Mouse (Mus musculus): Measurements from ENCODE around the gene Batf2. TPM values are rescaled to one million over a fixed set of nuclear protein-coding genes. Genes with fewer than 3 reads are reported as not detected.
"Not testable (repeated sequence)": the region's sequence is repeated elsewhere in the genome, so short reads cannot be mapped to it uniquely, and the experiment has no call there.

The Batf2 gene
- polyA plus RNA-seq, 1 experiment from 2014 or later: 0.12 TPM

DNA sequence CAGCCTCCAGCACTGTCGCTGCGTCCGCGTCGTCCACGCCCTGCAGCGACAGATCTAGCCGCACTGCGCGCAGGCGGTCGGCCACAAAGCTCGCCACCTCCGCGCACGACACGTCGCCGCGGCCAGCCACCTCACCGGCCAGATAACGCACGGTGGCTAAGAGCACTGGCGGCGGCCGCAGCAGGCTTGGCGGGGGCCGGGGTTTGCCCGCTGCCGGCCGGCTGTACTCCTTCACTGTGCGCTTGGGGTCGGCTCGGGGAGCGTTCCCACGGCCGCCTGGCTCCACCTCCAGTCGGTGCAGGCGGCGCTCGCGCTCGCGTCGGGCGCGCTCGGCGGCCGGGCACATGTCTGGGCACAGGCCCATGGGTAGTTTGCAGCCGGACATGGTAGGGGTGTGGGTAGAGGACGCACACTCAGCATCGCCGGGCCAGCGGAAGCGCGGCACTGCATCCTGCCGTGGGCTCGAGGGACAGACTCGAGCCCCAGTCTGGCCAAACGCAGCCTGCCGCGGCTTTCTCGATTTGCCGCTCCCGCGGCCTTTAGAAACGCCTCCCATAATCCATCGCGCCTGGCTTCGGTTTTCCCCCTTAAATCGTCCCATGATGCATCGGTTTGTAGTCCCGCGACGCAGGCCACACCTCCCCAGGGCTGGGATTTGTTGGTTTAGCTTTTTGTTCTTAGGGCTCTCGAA, 22.7 kb upstream of the Batf2 start, which contains the start of gene Sac3d1:
Sac3d1 (minus strand) TSS at position 665 of the 691 bp plus-strand sequence.
- H3K4me2 ChIP-seq: peak within 1 kb of the TSS; percentile 99
- ATAC-seq (ENCODE audit: low read depth): peak; percentile 82
- DNase-seq: peak; percentile 83
- peaks cover 55% of the 10 kb centered on the region for H3K36me3 ChIP-seq
- no peaks in the 10 kb centered on the region for H3K27me3 ChIP-seq
- H3K4me1 ChIP-seq (replicated peaks): peaks cover 36% of the 10 kb centered on the region
- WGBS (ENCODE audit: insufficient replicate concordance): under 1% methylated on average over 77 of the region's 77 CpGs
- H3K9me3 ChIP-seq (replicated peaks): no peaks in the 10 kb centered on the region
- H3K27ac ChIP-seq: peak within 1 kb of the TSS; percentile 98
- peak within 1 kb of the TSS; percentile 88 for H3K4me3 ChIP-seq (replicated peaks)
- H3K9ac ChIP-seq: peak within 1 kb of the TSS; percentile 92

DNA sequence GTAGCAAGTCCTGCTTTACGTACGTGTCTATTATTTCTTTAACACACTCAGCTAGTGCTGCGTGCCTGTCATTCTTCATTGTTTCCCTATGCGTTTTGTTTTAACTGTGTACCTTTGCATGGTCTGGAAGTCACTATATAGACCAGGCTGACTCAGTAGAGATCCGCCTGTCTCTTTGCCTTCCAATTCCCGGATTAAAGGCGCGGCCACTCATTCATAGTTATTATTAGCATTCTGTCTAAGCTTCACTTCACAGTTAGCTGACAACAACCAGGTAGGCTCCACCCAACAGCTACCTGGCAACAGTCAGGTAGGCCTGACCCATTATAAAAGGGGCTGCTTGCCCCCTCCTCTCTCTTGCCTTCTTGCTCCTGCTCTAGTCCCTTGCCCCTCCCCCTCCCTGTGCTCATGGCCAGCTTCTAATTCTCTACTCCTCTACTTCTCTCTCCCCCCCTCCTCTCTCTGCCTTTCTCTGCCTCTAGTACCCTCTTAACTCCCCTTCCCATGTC, 22.1 kb upstream of the Batf2 start:
- H3K36me3 ChIP-seq: peaks cover 60% of the 10 kb centered on the region
- WGBS (ENCODE audit: insufficient replicate concordance): 9% methylated on average over 8 of the region's 8 CpGs
- DNase-seq (no peak), ATAC-seq (ENCODE audit: low read depth) (no peak)
- H3K4me2 ChIP-seq: peak overlapping the region; percentile 99
- H3K4me1 ChIP-seq (replicated peaks): peaks cover 39% of the 10 kb centered on the region
- peak overlapping the region; percentile 55 for H3K9ac ChIP-seq
- peak overlapping the region; percentile 56 for H3K27ac ChIP-seq
- H3K9me3 ChIP-seq (replicated peaks): no peaks in the 10 kb centered on the region
- H3K4me3 ChIP-seq (replicated peaks): peak overlapping the region; percentile 88
- no peaks in the 10 kb centered on the region for H3K27me3 ChIP-seq

DNA sequence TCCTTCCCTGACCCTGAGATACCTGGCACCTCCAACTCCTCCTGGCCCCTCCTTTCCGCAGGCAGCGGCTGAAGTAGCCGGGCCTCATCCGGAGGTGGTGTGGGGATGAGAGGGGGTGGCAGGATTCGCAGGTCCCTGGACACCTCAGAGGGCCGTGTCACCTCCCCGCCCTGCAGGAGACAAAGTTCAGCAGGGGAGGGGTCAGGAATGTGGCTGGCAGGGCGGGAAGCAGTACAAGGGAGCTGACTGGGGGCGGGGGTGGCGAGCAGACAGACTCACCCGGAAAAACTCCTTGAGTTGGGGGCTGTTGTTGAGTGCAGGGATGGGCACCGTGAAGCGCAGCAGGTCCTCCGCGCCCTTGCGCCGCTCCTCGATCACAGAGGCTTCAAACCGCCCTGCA, 19.0 kb upstream of the Batf2 start:
- 0 out of 2 replicates have a peak overlapping the region, but pooled peaks have one; percentile 7 for H3K9ac ChIP-seq
- WGBS (ENCODE audit: insufficient replicate concordance): 57% methylated on average over 19 of the region's 19 CpGs
- peak overlapping the region; percentile 16 for H3K4me3 ChIP-seq (replicated peaks)
- H3K27me3 ChIP-seq: no peaks in the 10 kb centered on the region
- peaks cover 37% of the 10 kb centered on the region for H3K36me3 ChIP-seq
- peak overlapping the region; percentile 49 for H3K27ac ChIP-seq
- ATAC-seq (ENCODE audit: low read depth): no peak
- peak overlapping the region; percentile 45 for H3K4me2 ChIP-seq
- peaks cover 40% of the 10 kb centered on the region for H3K4me1 ChIP-seq (replicated peaks)
- no peaks in the 10 kb centered on the region for H3K9me3 ChIP-seq (replicated peaks)
- DNase-seq: no peak

DNA sequence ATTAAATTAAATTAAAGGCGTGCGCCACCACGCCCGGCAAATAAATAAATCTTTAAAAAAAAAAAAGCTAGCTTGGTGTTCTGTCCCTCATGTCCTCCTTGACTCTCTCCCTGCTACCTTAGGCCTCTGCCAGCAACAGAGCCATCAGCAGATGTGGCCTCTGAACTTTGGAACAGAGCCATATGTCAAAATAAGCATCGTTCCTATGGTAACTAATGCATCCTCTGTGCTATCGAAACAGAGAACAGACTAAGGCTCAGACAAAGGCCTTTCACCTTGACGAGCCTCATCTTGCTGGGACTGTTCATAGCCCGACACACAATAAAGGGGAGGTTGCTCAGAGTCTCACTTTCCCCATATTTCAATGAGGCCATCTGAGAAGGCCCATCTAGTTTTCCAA, 17.5 kb upstream of the Batf2 start:
- ATAC-seq (ENCODE audit: low read depth) (no peak), DNase-seq (no peak)
- H3K9ac ChIP-seq: no peak overlapping the region
- WGBS (ENCODE audit: insufficient replicate concordance): 80% methylated on average over 8 of the region's 8 CpGs
- no peaks in the 10 kb centered on the region for H3K27me3 ChIP-seq
- H3K9me3 ChIP-seq (replicated peaks): no peaks in the 10 kb centered on the region
- peaks cover 37% of the 10 kb centered on the region for H3K36me3 ChIP-seq
- H3K4me2 ChIP-seq: no peak overlapping the region
- peaks cover 36% of the 10 kb centered on the region for H3K4me1 ChIP-seq (replicated peaks)
- H3K27ac ChIP-seq: no peak overlapping the region; the same call in 1 of the 2 replicates
- no peak overlapping the region for H3K4me3 ChIP-seq (replicated peaks)

DNA sequence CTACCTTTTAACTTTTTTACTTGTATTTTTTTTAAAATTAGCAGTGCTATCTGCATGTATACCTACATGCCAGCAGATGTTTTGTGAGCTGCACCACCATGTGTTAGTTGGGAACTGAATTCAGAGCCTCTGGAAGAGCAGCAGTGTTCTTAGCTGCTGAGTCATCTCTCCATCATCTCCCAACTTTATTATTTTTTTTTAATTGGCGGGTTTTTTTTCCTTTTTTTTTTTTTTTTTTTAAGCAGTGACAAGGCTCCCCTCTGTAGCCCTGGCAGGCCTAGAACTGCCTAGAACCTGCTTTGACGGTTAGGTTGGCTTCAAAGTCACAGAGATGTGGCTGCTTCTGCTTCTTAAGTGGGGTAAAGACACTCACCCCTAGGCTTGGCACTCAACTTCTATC, 15.9 kb upstream of the Batf2 start:
- ATAC-seq (ENCODE audit: low read depth): no peak
- DNase-seq: no peak
- no peaks in the 10 kb centered on the region for H3K27me3 ChIP-seq
- H3K4me3 ChIP-seq (replicated peaks): no peak overlapping the region
- H3K36me3 ChIP-seq: peaks cover 33% of the 10 kb centered on the region
- H3K4me1 ChIP-seq (replicated peaks): peaks cover 41% of the 10 kb centered on the region
- no peaks in the 10 kb centered on the region for H3K9me3 ChIP-seq (replicated peaks)
- H3K9ac ChIP-seq: no peak overlapping the region
- H3K4me2 ChIP-seq: no peak overlapping the region
- peak overlapping the region; percentile 15; the same call in 1 of the 2 replicates for H3K27ac ChIP-seq
- 64% methylated on average over 2 of the region's 2 CpGs for WGBS (ENCODE audit: insufficient replicate concordance)

DNA sequence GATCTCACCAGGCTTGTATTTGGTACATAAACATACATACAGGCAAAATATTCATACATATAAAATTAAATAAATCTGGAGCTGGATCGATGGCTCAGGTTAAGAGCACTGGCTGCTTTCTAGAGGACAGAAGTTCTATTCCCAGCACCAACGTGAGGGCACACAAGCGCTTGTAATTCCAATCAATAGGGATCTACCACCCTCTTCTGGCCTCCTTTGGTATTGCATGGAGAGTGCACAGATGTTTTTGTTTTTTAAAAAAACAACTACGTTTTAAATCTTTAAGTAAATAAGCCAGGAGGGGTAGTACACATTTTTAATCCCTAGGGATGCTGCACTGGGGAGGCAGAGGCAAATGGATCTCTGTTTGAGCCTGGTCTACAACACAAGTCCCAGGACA, 14.5 kb upstream of the Batf2 start:
- peak; percentile 52 for DNase-seq
- Histone ChIP-seq H3K27ac (peak overlapping the region; percentile 96), H3K4me1 (replicated peaks) (peaks cover 50% of the 10 kb centered on the region), H3K36me3 (peaks cover 19% of the 10 kb centered on the region), H3K9me3 (replicated peaks) (no peaks in the 10 kb centered on the region), H3K4me3 (replicated peaks) (peak overlapping the region; percentile 71), H3K27me3 (no peaks in the 10 kb centered on the region), H3K4me2 (peak overlapping the region; percentile 71), H3K9ac (peak overlapping the region; percentile 61)
- ATAC-seq (ENCODE audit: low read depth): no peak
- 15% methylated on average over 4 of the region's 4 CpGs for WGBS (ENCODE audit: insufficient replicate concordance)

DNA sequence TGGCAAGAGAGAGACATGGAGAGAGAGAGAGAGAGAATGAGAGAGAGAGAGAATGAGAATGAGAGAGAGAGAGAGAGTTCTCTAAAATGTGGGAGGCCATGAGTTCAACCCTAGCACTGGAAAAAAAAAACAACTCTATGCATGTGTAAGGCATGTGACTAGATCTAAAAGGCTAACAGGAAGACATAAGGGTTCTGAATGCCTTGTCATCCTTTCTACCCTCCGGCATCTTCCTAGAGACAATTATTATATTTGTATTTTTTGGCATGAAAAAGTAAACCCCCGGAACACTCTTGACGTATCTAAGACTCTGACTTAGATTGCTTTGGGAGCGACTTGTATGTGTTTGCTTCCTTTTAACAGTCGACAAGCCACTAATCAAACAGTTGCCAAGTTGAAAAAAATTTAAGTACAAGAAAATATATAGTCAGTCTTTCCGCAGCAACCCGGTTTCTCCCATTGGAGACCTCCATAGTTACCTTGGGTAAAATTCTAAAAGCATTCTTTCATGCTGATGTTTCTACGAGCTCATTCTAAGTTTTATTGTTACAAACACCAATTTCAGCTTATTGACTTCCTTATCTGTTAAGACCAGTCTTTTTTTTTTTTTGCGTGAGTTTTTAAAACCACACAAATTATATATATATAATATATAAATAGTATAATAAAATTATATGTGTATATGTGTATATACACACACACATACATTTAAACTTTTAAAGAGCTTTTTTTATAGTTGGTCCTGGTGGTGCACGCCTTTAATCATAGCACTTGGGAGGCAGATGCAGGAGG, 13.8 kb upstream of the Batf2 start:
- Histone ChIP-seq H3K27ac (peak overlapping the region; percentile 96), H3K27me3 (no peaks in the 10 kb centered on the region), H3K4me2 (peak overlapping the region; percentile 71), H3K4me1 (replicated peaks) (peaks cover 57% of the 10 kb centered on the region), H3K9ac (peak overlapping the region; percentile 82), H3K9me3 (replicated peaks) (no peaks in the 10 kb centered on the region), H3K36me3 (peaks cover 13% of the 10 kb centered on the region), H3K4me3 (replicated peaks) (peak overlapping the region; percentile 71)
- ATAC-seq (ENCODE audit: low read depth) (no peak), DNase-seq (no peak)
- 60% methylated on average over 10 of the region's 10 CpGs for WGBS (ENCODE audit: insufficient replicate concordance)

DNA sequence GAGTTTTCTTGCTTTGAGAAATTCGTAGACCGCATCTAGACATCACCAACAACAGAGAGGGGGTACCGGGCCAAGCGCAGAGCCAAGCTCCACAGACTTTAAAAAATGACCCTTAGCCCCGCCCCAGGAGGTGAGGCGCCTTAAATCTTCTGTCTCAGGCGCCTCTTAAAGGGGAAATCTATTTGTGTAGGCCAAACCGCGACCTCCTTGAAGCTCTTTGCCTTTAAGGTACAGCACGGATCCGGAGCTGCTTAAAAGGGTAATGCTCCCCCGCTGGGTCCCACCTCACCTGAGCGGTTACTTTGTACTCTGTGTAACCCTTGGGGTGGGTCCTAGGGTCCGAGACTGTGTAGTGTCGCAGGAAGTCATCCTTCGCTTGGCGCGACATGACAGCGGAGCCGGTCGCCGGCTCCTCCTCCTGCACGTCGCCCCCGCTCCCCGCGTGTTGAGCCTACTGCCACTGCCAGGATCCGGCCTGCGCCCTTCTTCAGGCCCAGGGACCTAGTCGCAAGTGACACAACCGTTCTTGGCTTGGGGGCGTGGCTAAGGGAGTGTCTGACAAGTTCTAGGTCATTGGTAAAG, 12.9 kb upstream of the Batf2 start, which contains the start of gene Snx15:
Snx15 (minus strand) TSS at position 545 of the 582 bp plus-strand sequence.
- H3K9ac ChIP-seq: peak within 1 kb of the TSS; percentile 82
- H3K27ac ChIP-seq: peak within 1 kb of the TSS; percentile 96
- peaks cover 10% of the 10 kb centered on the region for H3K36me3 ChIP-seq
- H3K4me2 ChIP-seq: peak within 1 kb of the TSS; percentile 71
- H3K4me1 ChIP-seq (replicated peaks): peaks cover 62% of the 10 kb centered on the region
- DNase-seq (peak; percentile 95), ATAC-seq (ENCODE audit: low read depth) (peak; percentile 82)
- WGBS (ENCODE audit: insufficient replicate concordance): under 1% methylated on average over 32 of the region's 32 CpGs
- H3K9me3 ChIP-seq (replicated peaks): no peaks in the 10 kb centered on the region
- H3K4me3 ChIP-seq (replicated peaks): peak within 1 kb of the TSS; percentile 71
- no peaks in the 10 kb centered on the region for H3K27me3 ChIP-seq

DNA sequence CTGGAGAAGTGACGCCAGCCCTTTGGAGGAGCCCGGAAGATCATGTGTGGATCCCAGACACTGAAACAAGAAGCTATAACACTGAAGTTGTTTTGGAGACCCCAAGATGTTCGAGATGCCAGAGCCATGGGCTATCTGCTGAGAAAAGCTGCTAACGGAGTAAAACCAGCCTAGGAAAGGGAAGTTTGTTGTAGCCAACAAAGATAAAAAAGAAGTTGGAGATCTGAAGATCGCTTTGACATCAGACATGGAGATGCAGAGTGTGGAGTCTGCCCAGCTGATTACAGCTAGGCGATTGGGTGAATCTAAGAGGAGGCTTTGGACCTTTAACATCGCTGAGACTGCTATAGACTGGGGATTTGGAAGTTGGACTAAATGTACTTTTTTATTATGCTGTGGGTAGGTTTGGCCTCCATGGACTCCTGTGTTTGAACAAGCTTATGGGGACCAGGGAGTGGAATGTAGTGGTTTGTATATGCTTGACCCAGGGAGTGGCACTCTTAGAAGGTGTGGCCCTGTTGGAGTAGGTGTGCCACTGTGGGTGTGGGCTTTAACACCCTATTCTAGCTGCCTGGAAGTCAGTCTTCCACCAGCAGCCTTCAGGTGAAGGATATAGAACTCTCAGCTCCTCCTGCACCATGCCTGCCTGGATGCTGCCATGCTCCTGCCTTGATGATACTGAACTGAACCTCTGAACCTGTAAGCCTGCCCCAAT, 10.2 kb upstream of the Batf2 start:
- H3K4me2 ChIP-seq: peak overlapping the region; percentile 74

DNA sequence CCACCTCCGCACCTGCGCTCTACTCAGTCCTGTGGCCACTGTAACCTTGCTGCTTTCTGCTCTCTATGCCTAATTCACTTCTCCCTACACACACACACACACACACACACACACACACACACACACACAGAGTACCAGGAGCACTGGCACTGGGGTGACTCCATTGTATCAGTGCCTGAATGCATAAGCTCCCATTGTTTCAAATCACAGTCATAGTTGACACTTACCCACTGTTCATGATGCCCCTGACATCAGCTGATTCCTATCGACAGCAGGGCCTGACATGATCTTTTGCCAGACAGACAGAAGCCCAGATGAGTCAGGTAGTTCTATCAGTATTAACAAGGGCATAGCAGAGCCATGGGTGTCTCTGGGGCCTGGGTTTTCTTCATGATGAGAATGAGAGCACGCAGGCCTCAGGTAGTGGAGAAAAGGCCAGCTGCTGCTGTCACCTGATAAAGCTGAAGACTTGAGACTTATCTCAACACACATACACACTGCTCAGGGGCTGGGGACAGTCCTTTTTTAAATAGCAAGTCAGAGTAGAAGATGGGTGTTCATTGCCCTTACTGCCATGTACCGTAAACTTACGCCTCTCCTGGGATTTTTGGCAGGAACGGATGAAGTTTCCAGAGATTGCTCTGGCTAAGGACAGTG, 8.5 kb upstream of the Batf2 start:
- peak; percentile 78 for DNase-seq

More for the DNA sequence above, 10.2 kb upstream of the Batf2 start:
- Histone ChIP-seq H3K4me1 (replicated peaks) (peaks cover 79% of the 10 kb centered on the region), H3K27ac (peak overlapping the region; percentile 97), H3K4me3 (replicated peaks) (peak overlapping the region; percentile 47), H3K9ac (peak overlapping the region; percentile 64), H3K36me3 (peaks cover 13% of the 10 kb centered on the region; the same call in 1 of the 2 replicates)
- 58% methylated on average over 7 of the region's 7 CpGs for WGBS (ENCODE audit: insufficient replicate concordance)
- not testable (repeated sequence) for H3K9me3 ChIP-seq (replicated peaks); ATAC-seq (ENCODE audit: low read depth); H3K27me3 ChIP-seq; DNase-seq

More for the DNA sequence above, 8.5 kb upstream of the Batf2 start:
- 52% methylated on average over 7 of the region's 7 CpGs for WGBS (ENCODE audit: insufficient replicate concordance)
- Histone ChIP-seq H3K36me3 (peaks cover 29% of the 10 kb centered on the region), H3K27ac (peak overlapping the region; percentile 97), H3K27me3 (no peaks in the 10 kb centered on the region), H3K9me3 (replicated peaks) (no peaks in the 10 kb centered on the region), H3K4me1 (replicated peaks) (peaks cover 68% of the 10 kb centered on the region), H3K4me3 (replicated peaks) (peak overlapping the region; percentile 47), H3K4me2 (peak overlapping the region; percentile 74), H3K9ac (peak overlapping the region; percentile 71)
- ATAC-seq (ENCODE audit: low read depth): peak; percentile 84
